Mouse (Mus musculus): Measurements from ENCODE around the gene Nrn1. TPM values are rescaled to one million over a fixed set of nuclear protein-coding genes. Genes with fewer than 3 reads are reported as not detected.

Nrn1 gene
- total RNA-seq (2021): 1 to 10 TPM in 1 of 2 experiments, under 1 TPM in 1; 0.89 to 1.1 TPM
- long read RNA-seq, experiment 1, partial matches to known transcripts: 0 of 1 reads
- long read RNA-seq, experiment 1, other reads (novel, unspliced or antisense): 1 of 1 reads
- long read RNA-seq, experiment 2: 0 reads

GRCm38 (mm10) chr13:36734731-36735571 lies at the start of gene Nrn1:
TSS of gene Nrn1 (minus strand) at chr13:36735131.
- intact Hi-C loops (cut with DNase I): no loop called here
- no peak for DNase-seq

- intact Hi-C loops (cut with DNase I): no loop called here
- DNase-seq: no peak
Observed at GRCm38 (mm10) chr13:36779626-36780025, 44.7 kb upstream of the Nrn1 start.

GRCm38 (mm10) chr13:36766801-36767200 lies 31.9 kb upstream of the Nrn1 start:
- intact Hi-C loops (cut with DNase I): no loop called here

GRCm38 (mm10) chr13:36751861-36752260 lies 16.9 kb upstream of the Nrn1 start:
- no peak for DNase-seq
- intact Hi-C loops (cut with DNase I): no loop called here

More at GRCm38 (mm10) chr13:36766801-36767200, 31.9 kb upstream of the Nrn1 start:
- no peak for DNase-seq

GRCm38 (mm10) chr13:36750056-36750455 lies 15.1 kb upstream of the Nrn1 start:
- DNase-seq: no peak
- intact Hi-C loops (cut with DNase I): no loop called here

GRCm38 (mm10) chr13:36736619-36736996 lies 1.7 kb upstream of the Nrn1 start:
- no peak for DNase-seq
- intact Hi-C loops (cut with DNase I): no loop called here

- DNase-seq: peak; percentile 30
- intact Hi-C loops (cut with DNase I): no loop called here
Observed at GRCm38 (mm10) chr13:36735901-36736618, 1.1 kb upstream of the Nrn1 start.

- intact Hi-C loops (cut with DNase I): no loop called here
Observed at GRCm38 (mm10) chr13:36733989-36734690, 791 bp downstream of the Nrn1 start.

GRCm38 (mm10) chr13:36733566-36733965 lies 1.4 kb downstream of the Nrn1 start:
- no peak for DNase-seq
- intact Hi-C loops (cut with DNase I): no loop called here

More at GRCm38 (mm10) chr13:36733989-36734690, 791 bp downstream of the Nrn1 start:
- no peak for DNase-seq

- DNase-seq: no peak
- intact Hi-C loops (cut with DNase I): no loop called here
Observed at GRCm38 (mm10) chr13:36732891-36733490, 1.9 kb downstream of the Nrn1 start.

- intact Hi-C loops (cut with DNase I): no loop called here
- no peak for DNase-seq
Observed at GRCm38 (mm10) chr13:36731931-36732461, 2.9 kb downstream of the Nrn1 start.

- DNase-seq: no peak
- intact Hi-C loops (cut with DNase I): no loop called here
Observed at GRCm38 (mm10) chr13:36731016-36731930, 3.7 kb downstream of the Nrn1 start.

GRCm38 (mm10) chr13:36730341-36730761 lies 4.6 kb downstream of the Nrn1 start:
- intact Hi-C loops (cut with DNase I): no loop called here
- DNase-seq: no peak

GRCm38 (mm10) chr13:36729731-36730340 lies 5.1 kb downstream of the Nrn1 start:
- DNase-seq: no peak
- intact Hi-C loops (cut with DNase I): loop anchor here (10.0 kb wide), 1 partner anchor 445 kb away; no protein-coding TSS in a partner anchor

GRCm38 (mm10) chr13:36728509-36728908 lies 6.4 kb downstream of the Nrn1 start:
- intact Hi-C loops (cut with DNase I): loop anchor here (10.0 kb wide), 1 partner anchor 444 kb away; no protein-coding TSS in a partner anchor
- DNase-seq: no peak

GRCm38 (mm10) chr13:36727779-36728470 lies 7.0 kb downstream of the Nrn1 start:
- intact Hi-C loops (cut with DNase I): loop anchor here (10.0 kb wide), 1 partner anchor 443 kb away; no protein-coding TSS in a partner anchor
- DNase-seq: no peak

GRCm38 (mm10) chr13:36726951-36727778 lies 7.8 kb downstream of the Nrn1 start:
- no peak for DNase-seq
- intact Hi-C loops (cut with DNase I): loop anchor here (10.0 kb wide), 1 partner anchor 442 kb away; no protein-coding TSS in a partner anchor

All from gastrocnemius, postnatal 36 days (tissue).